Mouse (Mus musculus): ENCODE results near the gene Dclk1. TPM values are rescaled to one million over a fixed set of nuclear protein-coding genes. Genes with fewer than 3 reads are reported as not detected.
A peak's percentile ranks its signal among the peaks of the same experiment; 100 is the strongest.

Dclk1 gene
- polyA plus RNA-seq, 2 experiments = 23.3 to 66.2 TPM

- TF ChIP-seq POLR2A (IDR thresholded peaks at IDR 0.05; ENCODE audit: borderline replicate concordance, extremely low read depth, insufficient read depth, insufficient read length) = no peak
- no peak overlapping the region for H3K27ac ChIP-seq (replicated peaks; ENCODE audit: low read depth, low read length)
Measured at GRCm38 (mm10) chr3:55510198-55510597, 268.0 kb downstream of the Dclk1 start.

GRCm38 (mm10) chr3:55511658-55512057 is 269.5 kb downstream of the Dclk1 start:
- Histone ChIP-seq H3K4me2 (replicated peaks; ENCODE audit: low read depth, low read length, severe bottlenecking) (no peak overlapping the region), H3K4me1 (ENCODE audit: control insufficient read depth, insufficient read depth, low read length) (peaks cover 17% of the 10 kb centered on the region), H3K4me3 (replicated peaks; ENCODE audit: low read length) (no peak overlapping the region), H3K9ac (ENCODE audit: low read depth, low read length, severe bottlenecking) (no peak overlapping the region), H3K27ac (replicated peaks; ENCODE audit: low read depth, low read length) (0 out of 2 replicates have a peak overlapping the region, but pooled peaks have one; percentile 34), H3K9me3 (ENCODE audit: control insufficient read depth, low read length) (no peaks in the 10 kb centered on the region), H3K36me3 (ENCODE audit: control insufficient read depth, insufficient read depth, low read length) (peaks cover 5% of the 10 kb centered on the region; the same call in 1 of the 2 replicates), H3K27me3 (ENCODE audit: control insufficient read depth, insufficient read depth, low read length) (no peaks in the 10 kb centered on the region)
- peak; percentile 78 for DNase-seq (ENCODE audit: low spot score)
- 30% methylated on average over 6 of the region's 6 CpGs for WGBS
- no peak for TF ChIP-seq POLR2A (IDR thresholded peaks at IDR 0.05; ENCODE audit: borderline replicate concordance, extremely low read depth, insufficient read depth, insufficient read length)
- ATAC-seq (ENCODE audit: low FRiP score, low read depth) = peak; percentile 66

More at GRCm38 (mm10) chr3:55510198-55510597, 268.0 kb downstream of the Dclk1 start:
- Histone ChIP-seq H3K36me3 (ENCODE audit: control insufficient read depth, insufficient read depth, low read length) (peaks cover 9% of the 10 kb centered on the region; the same call in 1 of the 2 replicates), H3K27me3 (ENCODE audit: control insufficient read depth, insufficient read depth, low read length) (no peaks in the 10 kb centered on the region), H3K4me2 (replicated peaks; ENCODE audit: low read depth, low read length, severe bottlenecking) (no peak overlapping the region), H3K9me3 (ENCODE audit: control insufficient read depth, low read length) (no peaks in the 10 kb centered on the region), H3K4me3 (replicated peaks; ENCODE audit: low read length) (no peak overlapping the region), H3K4me1 (ENCODE audit: control insufficient read depth, insufficient read depth, low read length) (peaks cover 11% of the 10 kb centered on the region), H3K9ac (ENCODE audit: low read depth, low read length, severe bottlenecking) (no peak overlapping the region)
- DNase-seq (ENCODE audit: low spot score) (no peak), ATAC-seq (ENCODE audit: low FRiP score, low read depth) (no peak)
- 76% methylated on average over 7 of the region's 7 CpGs for WGBS

GRCm38 (mm10) chr3:55515966-55516365 is 273.8 kb downstream of the Dclk1 start:
- Histone ChIP-seq H3K4me1 (ENCODE audit: control insufficient read depth, insufficient read depth, low read length) (peaks cover 33% of the 10 kb centered on the region), H3K9ac (ENCODE audit: low read depth, low read length, severe bottlenecking) (no peak overlapping the region), H3K9me3 (ENCODE audit: control insufficient read depth, low read length) (no peaks in the 10 kb centered on the region), H3K4me2 (replicated peaks; ENCODE audit: low read depth, low read length, severe bottlenecking) (no peak overlapping the region), H3K27ac (replicated peaks; ENCODE audit: low read depth, low read length) (no peak overlapping the region), H3K36me3 (ENCODE audit: control insufficient read depth, insufficient read depth, low read length) (no peaks in the 10 kb centered on the region), H3K4me3 (replicated peaks; ENCODE audit: low read length) (no peak overlapping the region), H3K27me3 (ENCODE audit: control insufficient read depth, insufficient read depth, low read length) (no peaks in the 10 kb centered on the region)
- TF ChIP-seq POLR2A (IDR thresholded peaks at IDR 0.05; ENCODE audit: borderline replicate concordance, extremely low read depth, insufficient read depth, insufficient read length) = no peak
- WGBS = 38% methylated on average over 5 of the region's 5 CpGs
- ATAC-seq (ENCODE audit: low FRiP score, low read depth) = no peak
- no peak for DNase-seq (ENCODE audit: low spot score)

GRCm38 (mm10) chr3:55517454-55518014 is 275.4 kb downstream of the Dclk1 start:
- Histone ChIP-seq H3K27me3 (ENCODE audit: control insufficient read depth, insufficient read depth, low read length) (no peaks in the 10 kb centered on the region), H3K4me2 (replicated peaks; ENCODE audit: low read depth, low read length, severe bottlenecking) (peak overlapping the region; percentile 27), H3K36me3 (ENCODE audit: control insufficient read depth, insufficient read depth, low read length) (no peaks in the 10 kb centered on the region), H3K4me1 (ENCODE audit: control insufficient read depth, insufficient read depth, low read length) (peaks cover 36% of the 10 kb centered on the region), H3K27ac (replicated peaks; ENCODE audit: low read depth, low read length) (peak overlapping the region; percentile 19; the same call in 1 of the 2 replicates), H3K4me3 (replicated peaks; ENCODE audit: low read length) (peak overlapping the region; percentile 8), H3K9ac (ENCODE audit: low read depth, low read length, severe bottlenecking) (no peak overlapping the region), H3K9me3 (ENCODE audit: control insufficient read depth, low read length) (no peaks in the 10 kb centered on the region)
- ATAC-seq (ENCODE audit: low FRiP score, low read depth) (no peak), DNase-seq (ENCODE audit: low spot score) (no peak)
- WGBS = 42% methylated on average over 17 of the region's 17 CpGs
- no peak for TF ChIP-seq POLR2A (IDR thresholded peaks at IDR 0.05; ENCODE audit: borderline replicate concordance, extremely low read depth, insufficient read depth, insufficient read length)

- H3K36me3 ChIP-seq (ENCODE audit: control insufficient read depth, insufficient read depth, low read length) = no peaks in the 10 kb centered on the region
- H3K9me3 ChIP-seq (ENCODE audit: control insufficient read depth, low read length) = no peaks in the 10 kb centered on the region
- H3K27me3 ChIP-seq (ENCODE audit: control insufficient read depth, insufficient read depth, low read length) = no peaks in the 10 kb centered on the region
- DNase-seq (ENCODE audit: low spot score) = peak; percentile 90
- H3K4me3 ChIP-seq (replicated peaks; ENCODE audit: low read length) = no peak overlapping the region
- peak; percentile 69 for ATAC-seq (ENCODE audit: low FRiP score, low read depth)
- no peak overlapping the region for H3K9ac ChIP-seq (ENCODE audit: low read depth, low read length, severe bottlenecking)
- TF ChIP-seq POLR2A (IDR thresholded peaks at IDR 0.05; ENCODE audit: borderline replicate concordance, extremely low read depth, insufficient read depth, insufficient read length) = no peak
- WGBS = 15% methylated on average over 12 of the region's 12 CpGs
- peaks cover 57% of the 10 kb centered on the region for H3K4me1 ChIP-seq (ENCODE audit: control insufficient read depth, insufficient read depth, low read length)
- no peak overlapping the region for H3K4me2 ChIP-seq (replicated peaks; ENCODE audit: low read depth, low read length, severe bottlenecking)
- H3K27ac ChIP-seq (replicated peaks; ENCODE audit: low read depth, low read length) = no peak overlapping the region
Measured at GRCm38 (mm10) chr3:55520240-55521180, 278.3 kb downstream of the Dclk1 start.

Data from limb, embryonic 14.5 days (tissue).